Mouse (Mus musculus): Measurements from ENCODE around the gene Morn1.

- TF ChIP-seq CTCF (IDR thresholded peaks at IDR 0.05; ENCODE audit: control insufficient read depth, insufficient read depth, insufficient replicate concordance, low read depth, low read length) = no peak
- no peak; the same call in 1 of the 2 replicates for TF ChIP-seq POLR2A (IDR thresholded peaks at IDR 0.05; ENCODE audit: control insufficient read depth, low read depth, low read length)
Observed at GRCm38 (mm10) chr4:155163320-155163651, 76.9 kb downstream of the Morn1 start.
